Mouse (Mus musculus) heart, postnatal 0 days (tissue): ENCODE data around the gene Mus81. TPM values are rescaled to one million over a fixed set of nuclear protein-coding genes. Genes with fewer than 3 reads are reported as not detected.

Experiments
- ATAC-seq: fragments of 200-750 bp; cut with Nextera tagmentation; 2 replicates; pipeline ENCODE4 v1.8.0; 2017; ENCODE audit warnings: low read depth, moderate number of reproducible peaks, moderate library complexity; ENCODE audit not compliant: insufficient read depth
- DNase-seq: peaks from one replicate; pipeline ENCODE4 v3.0.0-alpha.2; 2016; ENCODE audit warnings: low spot score
- H3K27ac ChIP-seq: fragments of 300-500 bp; sonication (generic); 2 replicates; pipeline ENCODE4 v1.5.1; 2014; ENCODE audit warnings: low read depth, mild to moderate bottlenecking
- H3K27me3 ChIP-seq: fragments of 300-500 bp; sonication (generic); 2 replicates; pipeline ENCODE4 v1.6.1; 2014; ENCODE audit warnings: low read length, mixed read lengths; ENCODE audit not compliant: control insufficient read depth, insufficient read depth
- H3K36me3 ChIP-seq: fragments of 300-500 bp; sonication (generic); replicated peaks from 2 replicates; pipeline ENCODE4 v1.6.1; 2014; ENCODE audit warnings: low read length, mixed read lengths; ENCODE audit not compliant: control insufficient read depth, insufficient read depth
- H3K4me1 ChIP-seq: fragments of 300-500 bp; sonication (generic); 2 replicates; pipeline ENCODE4 v1.6.1; 2014; ENCODE audit warnings: antibody characterized with exemption; ENCODE audit not compliant: control insufficient read depth, insufficient read depth
- H3K4me2 ChIP-seq: fragments of 300-500 bp; sonication (generic); 2 replicates; pipeline ENCODE4 v1.6.1; 2014; ENCODE audit warnings: low read depth, mild to moderate bottlenecking, low read length, moderate library complexity
- H3K4me3 ChIP-seq: fragments of 300-500 bp; sonication (generic); 2 replicates; pipeline ENCODE4 v1.5.1; 2014; ENCODE audit warnings: low read depth, low read length
- H3K9ac ChIP-seq: fragments of 300-500 bp; sonication (generic); replicated peaks from 2 replicates; pipeline ENCODE4 v1.6.1; 2014; ENCODE audit warnings: low read depth, low read length, mixed read lengths
- H3K9me3 ChIP-seq: fragments of 300-500 bp; sonication (generic); replicated peaks from 2 replicates; pipeline ENCODE4 v1.6.1; 2016; ENCODE audit warnings: low read length; ENCODE audit not compliant: control insufficient read depth
- CTCF ChIP-seq: IDR thresholded peaks from 2 replicates; pipeline ENCODE4 v1.5.1; 2016; ENCODE audit warnings: antibody characterized with exemption, control low read depth, low read depth
- EP300 ChIP-seq: IDR thresholded peaks from 2 replicates; pipeline ENCODE4 v1.6.1; 2016; ENCODE audit warnings: antibody characterized with exemption, low read depth
- WGBS: fragments of 180-500 bp; shearing (Covaris S2); extraction: QIAGEN DNeasy Blood & Tissue Kit; methylation state at CpG from one replicate; pipeline ENCODE4 v1.1.7; 2014; 5-methylcytosine and 5-hydroxymethylcytosine counted together
- polyA plus RNA-seq: library from polyadenylated mRNA; unstranded; fragments of >200 nt; fragmentation: Nextera tagmentation; extraction: Ambion mirVana; gene quantifications from 2 replicates; pipeline ENCODE4 v1.2.1, GENCODE M21; 2015
- total RNA-seq: library from RNA; depleted of rRNA; stranded (reverse); fragments of >200 nt; gene quantifications from 2 replicates; pipeline ENCODE4 v1.2.3, GENCODE M21; 2014; ENCODE audit warnings: low replicate concordance; rRNA removed

Gene Mus81
- 45.8 and 62.4 TPM in 2 replicates for total RNA-seq
- polyA plus RNA-seq: 35.8 and 36.8 TPM in 2 replicates

DNA sequence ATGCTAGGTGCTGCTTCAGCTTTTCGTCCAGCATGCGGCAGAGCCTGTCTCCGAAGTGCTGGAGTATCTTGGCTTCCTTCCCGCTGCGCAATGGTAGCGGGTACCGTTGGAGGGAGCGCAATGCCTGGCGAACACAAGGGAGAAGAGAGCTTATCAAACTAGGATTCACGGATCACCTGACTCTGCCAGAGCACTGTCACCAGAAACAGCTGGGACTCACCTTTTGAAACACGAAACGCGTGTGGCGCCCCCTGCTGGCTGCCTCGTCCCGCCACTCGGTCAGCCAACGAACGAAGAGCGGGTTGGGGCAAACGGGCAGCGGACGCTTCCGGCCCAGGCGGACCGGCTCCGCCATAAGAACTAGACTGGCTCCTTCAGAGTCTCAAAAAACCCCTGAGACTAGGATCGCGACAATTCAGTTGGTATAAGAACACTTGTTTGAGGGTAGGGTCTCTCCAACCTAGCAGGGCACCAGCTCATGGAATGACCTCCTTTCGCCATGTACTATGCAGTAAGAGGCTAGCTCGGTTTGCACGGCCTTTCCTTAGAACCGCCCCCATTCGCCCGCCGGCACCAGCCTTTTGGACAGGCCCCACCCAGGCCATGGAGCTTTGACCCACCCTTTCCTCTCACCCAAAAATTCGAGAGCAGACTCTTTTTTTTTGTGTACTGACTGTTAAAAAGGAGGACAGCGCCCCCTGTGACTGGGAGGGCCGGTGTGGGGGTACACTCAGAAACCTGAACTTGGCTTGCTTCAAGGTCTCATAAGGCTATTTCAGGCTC, at the start of gene Mus81:
Gene Mus81 (minus strand): TSS at position 635 of the 783 bp plus-strand sequence.
- peak; percentile 98 for DNase-seq
- peak within 1 kb of the TSS; percentile 100 for H3K27ac ChIP-seq
- H3K9ac ChIP-seq: peak within 1 kb of the TSS; percentile 63
- ATAC-seq: peak; percentile 69
- peak within 1 kb of the TSS; percentile 72 for H3K4me2 ChIP-seq
- H3K4me1 ChIP-seq: peaks cover 17% of the 10 kb centered on the region; the same call in 1 of the 2 replicates
- under 1% methylated on average over 39 of the region's 39 CpGs for WGBS
- TF ChIP-seq EP300: peak; percentile 73
- peak; percentile 86 for TF ChIP-seq CTCF
- no peaks in the 10 kb centered on the region for H3K27me3 ChIP-seq
- no peaks in the 10 kb centered on the region for H3K9me3 ChIP-seq
- peak within 1 kb of the TSS; percentile 59 for H3K4me3 ChIP-seq
- H3K36me3 ChIP-seq: peaks cover 42% of the 10 kb centered on the region

DNA sequence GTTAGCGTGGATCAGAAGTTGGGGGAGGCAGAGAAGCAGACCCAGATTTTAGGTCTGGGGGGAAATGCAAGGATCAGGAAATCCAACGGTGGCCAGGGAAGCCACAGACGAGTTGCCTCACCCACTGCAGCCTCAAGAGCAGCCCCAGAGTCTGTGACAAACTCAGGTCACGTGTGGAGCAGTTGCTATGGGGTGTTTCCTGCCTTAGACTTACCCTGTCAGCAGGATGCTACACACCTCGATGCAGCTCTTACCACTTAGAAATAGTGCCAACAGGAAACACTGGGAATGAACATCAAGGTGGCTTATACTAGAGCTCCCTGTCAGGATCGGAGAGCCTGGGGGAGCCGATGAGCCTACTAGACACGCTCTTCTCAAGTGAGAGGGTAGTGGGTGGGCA, 44.3 kb upstream of the Mus81 start:
- 55% methylated on average over 8 of the region's 8 CpGs for WGBS
- TF ChIP-seq CTCF (no peak), EP300 (no peak)
- H3K36me3 ChIP-seq: no peaks in the 10 kb centered on the region
- no peak overlapping the region for H3K4me3 ChIP-seq
- no peak overlapping the region for H3K27ac ChIP-seq
- ATAC-seq: no peak
- no peaks in the 10 kb centered on the region for H3K27me3 ChIP-seq
- H3K9ac ChIP-seq: no peak overlapping the region
- H3K9me3 ChIP-seq: no peaks in the 10 kb centered on the region
- DNase-seq: no peak
- peaks cover 3% of the 10 kb centered on the region; the same call in 1 of the 2 replicates for H3K4me1 ChIP-seq
- H3K4me2 ChIP-seq: no peak overlapping the region

DNA sequence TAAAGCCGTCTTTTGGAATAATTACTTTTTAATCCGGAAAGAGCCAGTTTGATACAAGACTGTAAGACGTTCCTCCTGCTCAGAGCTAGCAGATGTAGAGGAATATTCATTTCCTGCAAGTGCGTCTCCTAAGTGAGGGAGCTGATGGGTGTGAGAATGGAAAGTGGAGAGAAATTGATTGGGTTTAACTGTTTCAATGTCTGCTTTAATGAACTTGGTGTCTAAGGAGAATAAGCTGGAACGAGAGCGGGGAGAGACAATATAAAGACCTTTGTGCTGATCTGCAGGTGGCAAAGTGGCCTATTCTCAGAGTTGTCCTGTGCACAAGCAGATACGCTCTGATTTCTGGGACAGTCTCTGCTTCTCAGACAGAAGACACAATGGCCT, 41.9 kb upstream of the Mus81 start:
- Histone ChIP-seq H3K36me3 (no peaks in the 10 kb centered on the region), H3K9me3 (no peaks in the 10 kb centered on the region), H3K4me2 (no peak overlapping the region), H3K27ac (no peak overlapping the region), H3K4me1 (peaks cover 3% of the 10 kb centered on the region; the same call in 1 of the 2 replicates), H3K9ac (0 out of 2 replicates have a peak overlapping the region, but pooled peaks have one; percentile 30), H3K4me3 (no peak overlapping the region), H3K27me3 (no peaks in the 10 kb centered on the region)
- TF ChIP-seq EP300: no peak
- no peak for TF ChIP-seq CTCF
- 69% methylated on average over 7 of the region's 7 CpGs for WGBS
- ATAC-seq (no peak), DNase-seq (no peak)

DNA sequence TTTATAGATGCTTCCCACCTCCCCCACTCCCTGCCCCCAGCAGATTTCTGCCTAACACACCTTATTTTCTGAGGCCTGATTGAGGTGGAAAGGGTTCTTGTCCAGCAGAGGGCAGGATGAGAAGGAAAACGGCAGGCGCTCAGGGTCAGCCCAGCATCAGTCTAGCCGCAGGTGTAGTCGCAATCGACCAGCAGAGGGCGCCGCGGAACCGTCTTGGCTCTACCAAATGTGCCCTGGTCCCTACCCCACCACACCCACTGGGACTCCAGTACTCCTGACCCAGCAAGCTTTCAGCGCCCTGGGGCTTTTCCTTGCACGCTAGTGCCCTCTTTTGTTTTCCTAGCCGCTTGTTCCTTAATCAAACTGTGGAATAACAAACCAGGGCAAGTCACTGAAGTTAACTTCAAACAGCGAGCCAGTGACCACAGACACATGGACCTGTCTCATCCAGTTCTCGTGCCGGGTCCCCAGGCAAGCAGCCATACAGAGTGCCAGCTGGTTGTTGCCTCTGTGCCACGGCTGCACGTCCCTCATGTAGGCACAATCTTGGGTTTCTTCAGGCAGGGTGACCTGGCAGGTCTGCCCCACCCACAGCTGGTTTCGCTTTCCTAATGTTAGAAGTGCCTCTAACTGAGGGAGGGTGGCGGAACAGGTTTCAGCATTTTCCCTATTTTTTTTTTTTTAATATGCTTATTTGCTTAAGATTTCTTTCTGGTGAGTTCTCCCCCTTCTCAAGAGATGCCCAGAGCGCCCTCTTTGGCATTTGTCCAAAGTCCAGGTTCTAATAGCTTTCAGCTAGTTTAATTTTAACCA, 41.3 kb upstream of the Mus81 start:
- DNase-seq (peak; percentile 84), ATAC-seq (peak; percentile 99)
- peak overlapping the region; percentile 31 for H3K4me3 ChIP-seq
- 17% methylated on average over 20 of the region's 20 CpGs for WGBS
- H3K4me1 ChIP-seq: peaks cover 3% of the 10 kb centered on the region; the same call in 1 of the 2 replicates
- TF ChIP-seq CTCF (peak; percentile 99), EP300 (no peak)
- no peaks in the 10 kb centered on the region for H3K27me3 ChIP-seq
- no peaks in the 10 kb centered on the region for H3K9me3 ChIP-seq
- peak overlapping the region; percentile 57 for H3K4me2 ChIP-seq
- 0 out of 2 replicates have a peak overlapping the region, but pooled peaks have one; percentile 30 for H3K9ac ChIP-seq
- H3K36me3 ChIP-seq: no peaks in the 10 kb centered on the region
- H3K27ac ChIP-seq: no peak overlapping the region

DNA sequence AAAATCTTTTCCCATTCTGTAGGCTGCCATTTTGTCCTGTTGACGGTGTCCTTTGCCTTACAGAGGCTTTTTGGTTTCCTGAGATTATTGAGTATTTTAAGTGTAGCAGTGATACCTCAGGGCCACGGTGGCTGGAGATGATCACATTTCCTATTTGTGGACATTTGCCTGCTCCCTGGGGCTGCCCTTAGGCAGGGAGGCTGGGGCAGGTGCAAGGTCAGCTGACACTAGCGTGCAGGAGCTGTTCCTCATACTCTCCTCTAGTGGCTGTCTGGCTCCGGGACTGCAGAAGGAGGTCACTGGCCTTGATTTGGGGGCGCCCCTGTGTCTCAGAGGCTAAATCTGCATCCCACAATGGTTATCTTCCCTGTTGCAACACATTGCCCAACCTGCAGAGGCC, 37.0 kb upstream of the Mus81 start:
- no peak overlapping the region for H3K4me2 ChIP-seq
- TF ChIP-seq EP300 (no peak), CTCF (no peak)
- ATAC-seq (no peak), DNase-seq (no peak)
- no peak overlapping the region for H3K4me3 ChIP-seq
- no peaks in the 10 kb centered on the region for H3K9me3 ChIP-seq
- no peaks in the 10 kb centered on the region for H3K27me3 ChIP-seq
- H3K9ac ChIP-seq: no peak overlapping the region
- WGBS: 60% methylated on average over 5 of the region's 5 CpGs
- peaks cover 3% of the 10 kb centered on the region; the same call in 1 of the 2 replicates for H3K4me1 ChIP-seq
- no peak overlapping the region for H3K27ac ChIP-seq
- H3K36me3 ChIP-seq: no peaks in the 10 kb centered on the region
